34 mouse cellular contexts compared by ENCODE assay signal in genomic region chr5:107084431-107084830, GRCm38 (mm10).
"Had no signal": no experiment of that assay in that cellular context is flagged by ENCODE, and none has a peak within 500 bp of the region (broad histone marks: within the 10 kb centered on the region; RNA-seq: fewer than 3 reads in every experiment).

No protein-coding gene starts in this region.

- DNase-seq: heart, postnatal 10 days; heart, postnatal 36 days; heart, postnatal 4 days; kidney, adult 11 months; kidney, adult 18-20 months; kidney, adult 2 months; kidney, adult 8-10 months; kidney, adult 9 months; kidney, postnatal 10 days; kidney, postnatal 14 days; kidney, postnatal 25 days; kidney, postnatal 36 days; kidney, postnatal 4 days; layer of hippocampus, adult 9-11 months; layer of hippocampus, postnatal 36 days had no signal

- H3K36me3 ChIP-seq: heart, embryonic 10.5 days; heart, embryonic 12.5 days; heart, embryonic 13.5 days; heart, embryonic 15.5 days; hindbrain, embryonic 10.5 days; hindbrain, embryonic 12.5 days; hindbrain, embryonic 13.5 days; hindbrain, embryonic 15.5 days; intestine, embryonic 15.5 days; kidney, embryonic 15.5 days had no signal

- ATAC-seq: hindbrain, embryonic 16.5 days; hindbrain, postnatal 0 days; inflammation-experienced regulatory T-cells, adult 6 months; intestine, embryonic 15.5 days; intestine, embryonic 16.5 days had no signal

- H3K9me3 ChIP-seq: heart, embryonic 10.5 days; heart, embryonic 12.5 days; heart, embryonic 13.5 days; heart, embryonic 15.5 days; hindbrain, embryonic 10.5 days; hindbrain, embryonic 12.5 days; hindbrain, embryonic 13.5 days; hindbrain, embryonic 15.5 days; intestine, embryonic 15.5 days; kidney, embryonic 15.5 days had no signal

- H3K4me2 ChIP-seq: heart, embryonic 11.5 days; heart, embryonic 12.5 days; heart, embryonic 13.5 days; heart, embryonic 15.5 days; hindbrain, embryonic 12.5 days; hindbrain, embryonic 13.5 days; hindbrain, embryonic 14.5 days; hindbrain, embryonic 15.5 days; intestine, embryonic 15.5 days; kidney, embryonic 15.5 days had no signal

- H3K27me3 ChIP-seq: heart, embryonic 12.5 days; heart, embryonic 15.5 days; hindbrain, embryonic 12.5 days; hindbrain, embryonic 13.5 days; hindbrain, embryonic 15.5 days; intestine, embryonic 15.5 days; kidney, embryonic 15.5 days had no signal

- H3K4me3 ChIP-seq: heart, embryonic 10.5 days; heart, embryonic 12.5 days; heart, embryonic 13.5 days; heart, embryonic 15.5 days; hindbrain, embryonic 10.5 days; hindbrain, embryonic 12.5 days; hindbrain, embryonic 13.5 days; hindbrain, embryonic 15.5 days; intestine, embryonic 15.5 days; kidney, embryonic 15.5 days; layer of hippocampus, adult 2 months; left cerebral cortex, adult 2 months had no signal

- H3K27ac ChIP-seq: heart, embryonic 10.5 days; heart, embryonic 13.5 days; heart, embryonic 15.5 days; hindbrain, embryonic 10.5 days; hindbrain, embryonic 12.5 days; hindbrain, embryonic 13.5 days; hindbrain, embryonic 14.5 days; hindbrain, embryonic 15.5 days; hindbrain, postnatal 0 days; intestine, embryonic 15.5 days; kidney, embryonic 15.5 days; kidney, postnatal 0 days; layer of hippocampus, adult 2 months; left cerebral cortex, adult 2 months had no signal

- H3K9ac ChIP-seq: heart, embryonic 12.5 days; heart, embryonic 13.5 days; heart, embryonic 15.5 days; hindbrain, embryonic 12.5 days; hindbrain, embryonic 13.5 days; hindbrain, embryonic 14.5 days; hindbrain, embryonic 15.5 days; intestine, embryonic 15.5 days; kidney, embryonic 15.5 days had no signal
